Mouse (Mus musculus) thymus, adult 2 months (tissue): Measurements from ENCODE around the gene Cdk17.

Experiments
- CTCF ChIP-seq: fragments of 200-500 bp; IDR thresholded peaks from 2 replicates; pipeline ENCODE4 v1.5.1; 2012; ENCODE audit warnings: mild to moderate bottlenecking, control low read depth, low read length, moderate library complexity, borderline replicate concordance; ENCODE audit not compliant: control insufficient read depth, poor library complexity, insufficient read depth; ENCODE audit errors: extremely low read depth
- POLR2A ChIP-seq: fragments of 200-500 bp; IDR thresholded peaks from 2 replicates; pipeline ENCODE4 v1.6.1; 2012; ENCODE audit warnings: mild to moderate bottlenecking, low read length, control low read depth, moderate library complexity; ENCODE audit not compliant: control insufficient read depth, poor library complexity, insufficient read depth; ENCODE audit errors: extremely low read depth

- TF ChIP-seq POLR2A (no peak), CTCF (no peak)
These were observed 36.4 kb downstream of the Cdk17 start for GRCm38 (mm10) chr10:93197092-93197491.
